Mouse (Mus musculus) CD4-positive helper T cell, adult 2 months (primary cell): ENCODE data around the gene Gm10318.

ENCODE experiments used
- DNase-seq: peaks from one replicate; pipeline ENCODE4 v3.0.0-alpha.2; 2012; ENCODE audit warnings: low read depth, missing footprints, low spot score

Gene Gm10318

DNA sequence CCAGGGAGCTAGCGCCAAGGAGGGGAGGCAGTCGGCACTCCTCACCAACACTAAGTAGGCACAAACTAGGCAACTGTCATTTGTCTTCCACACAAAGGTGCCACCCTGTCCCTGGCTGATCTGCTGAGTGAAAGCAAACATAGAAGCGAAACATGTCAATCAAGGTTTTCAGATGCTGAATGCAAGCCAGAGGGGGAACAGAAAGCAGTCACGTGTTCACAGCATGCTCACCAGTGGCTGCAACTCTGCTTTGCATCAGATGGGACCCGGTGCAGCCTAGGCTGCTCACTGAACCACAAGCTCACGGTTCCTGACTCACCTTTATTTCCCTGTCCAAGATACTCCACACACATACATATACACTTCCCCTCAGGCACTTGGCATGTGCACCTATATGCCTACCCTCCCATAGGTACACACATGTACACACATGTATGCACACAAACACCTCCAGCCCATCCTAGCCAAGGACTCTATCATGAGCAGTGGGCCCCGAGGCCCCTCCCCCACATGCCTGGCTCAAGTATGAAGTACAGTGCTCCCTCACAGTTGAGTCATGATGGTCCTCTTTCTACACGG lies 38.4 kb downstream of the Gm10318 start:
- no peak for DNase-seq

GRCm38 (mm10) chr10:77895562-77895961 lies 42.9 kb downstream of the Gm10318 start:
- DNase-seq: no peak

DNA sequence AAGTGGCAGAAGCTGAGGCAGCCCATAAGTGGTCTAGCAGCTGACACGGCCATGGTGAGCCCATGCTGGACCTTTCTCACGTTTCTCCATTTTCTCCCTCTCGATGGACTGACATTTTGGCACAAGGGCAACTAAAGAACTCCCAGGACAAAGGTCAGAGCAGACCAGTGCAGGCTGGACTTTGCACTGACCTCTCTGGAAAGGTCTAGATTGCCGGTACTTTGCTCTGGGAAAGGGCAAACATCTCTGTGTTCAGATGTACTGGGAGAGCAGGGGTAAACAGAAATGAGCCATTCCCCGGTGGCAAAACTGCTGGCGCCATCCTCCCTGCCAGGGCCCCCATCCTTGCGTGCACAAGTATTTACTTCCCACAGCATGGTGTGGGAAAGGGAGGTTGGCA lies 47.5 kb downstream of the Gm10318 start:
- no peak for DNase-seq

GRCm38 (mm10) chr10:77900903-77901818 lies 48.5 kb downstream of the Gm10318 start:
- DNase-seq: no peak

DNA sequence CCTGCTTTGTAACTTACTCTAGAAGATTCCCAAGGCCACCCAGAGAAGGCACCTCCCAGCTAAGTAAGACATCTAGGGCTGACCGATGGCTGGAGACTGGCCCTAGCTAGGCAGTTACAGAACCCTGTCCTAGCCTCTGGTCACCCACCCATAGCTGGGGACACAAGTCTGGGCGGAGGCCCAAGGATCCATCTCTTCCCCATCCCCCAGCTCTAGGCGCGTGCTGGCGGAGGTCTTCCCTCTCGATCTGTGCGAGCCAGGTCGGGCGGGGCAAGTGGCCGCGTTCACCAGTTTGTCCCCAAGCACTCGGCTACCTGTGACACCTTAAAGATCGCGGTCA lies 49.2 kb downstream of the Gm10318 start:
- DNase-seq: no peak

- DNase-seq: peak; percentile 49
These were observed 49.7 kb downstream of the Gm10318 start, which contains the start of gene Lrrc3 for GRCm38 (mm10) chr10:77902211-77902893. Gene Lrrc3 (minus strand): TSS chr10:77902536.

GRCm38 (mm10) chr10:77902894-77903715 lies 50.4 kb downstream of the Gm10318 start:
- peak; percentile 65 for DNase-seq
